Mouse (Mus musculus): ENCODE data around the gene Gm45234. TPM values are rescaled to one million over a fixed set of nuclear protein-coding genes. Genes with fewer than 3 reads are reported as not detected.

Gm45234 gene
- polyA plus RNA-seq, 1 experiment from 2014 or later = not detected

- 91% methylated on average over 2 of the region's 2 CpGs for whole genome bisulfite sequencing
- H3K4me1 ChIP-seq (replicated peaks) = peaks cover 16% of the 10 kb centered on the region
- no peak overlapping the region for H3K9ac ChIP-seq
- peaks cover 76% of the 10 kb centered on the region for H3K36me3 ChIP-seq
- no peak overlapping the region for H3K4me3 ChIP-seq
- H3K27ac ChIP-seq (ENCODE audit: poor library complexity, severe bottlenecking) = no peak overlapping the region
- no peak for ATAC-seq (ENCODE audit: insufficient number of reproducible peaks, low FRiP score)
- no peak overlapping the region for H3K4me2 ChIP-seq
- H3K9me3 ChIP-seq (replicated peaks) = no peaks in the 10 kb centered on the region
- no peaks in the 10 kb centered on the region for H3K27me3 ChIP-seq (replicated peaks)
These were observed 51.4 kb downstream of the Gm45234 start for GRCm38 (mm10) chr6:124704417-124704816.

GRCm38 (mm10) chr6:124703789-124704188 lies 52.0 kb downstream of the Gm45234 start:
- Histone ChIP-seq H3K4me1 (replicated peaks) (peaks cover 14% of the 10 kb centered on the region), H3K36me3 (peaks cover 80% of the 10 kb centered on the region), H3K27me3 (replicated peaks) (no peaks in the 10 kb centered on the region), H3K9me3 (replicated peaks) (no peaks in the 10 kb centered on the region), H3K9ac (no peak overlapping the region), H3K4me2 (no peak overlapping the region), H3K27ac (ENCODE audit: poor library complexity, severe bottlenecking) (no peak overlapping the region), H3K4me3 (no peak overlapping the region)
- WGBS = 54% methylated on average over 7 of the region's 7 CpGs
- ATAC-seq (ENCODE audit: insufficient number of reproducible peaks, low FRiP score) = no peak

- peaks cover 79% of the 10 kb centered on the region for H3K36me3 ChIP-seq
- 0 out of 2 replicates have a peak, but pooled peaks have one; percentile 16 for ATAC-seq (ENCODE audit: insufficient number of reproducible peaks, low FRiP score)
- no peak overlapping the region for H3K4me2 ChIP-seq
- H3K4me1 ChIP-seq (replicated peaks) = peaks cover 14% of the 10 kb centered on the region
- H3K9ac ChIP-seq = no peak overlapping the region
- 53% methylated on average over 3 of the region's 3 CpGs for WGBS
- no peak overlapping the region for H3K27ac ChIP-seq (ENCODE audit: poor library complexity, severe bottlenecking)
- H3K27me3 ChIP-seq (replicated peaks) = no peaks in the 10 kb centered on the region
- no peak overlapping the region for H3K4me3 ChIP-seq
- H3K9me3 ChIP-seq (replicated peaks) = no peaks in the 10 kb centered on the region
These were observed 53.1 kb downstream of the Gm45234 start for GRCm38 (mm10) chr6:124702784-124703103.

- 0 out of 2 replicates have a peak, but pooled peaks have one; percentile 2 for ATAC-seq (ENCODE audit: insufficient number of reproducible peaks, low FRiP score)
- no peak overlapping the region for H3K4me3 ChIP-seq
- H3K4me1 ChIP-seq (replicated peaks) = peaks cover 14% of the 10 kb centered on the region
- H3K9ac ChIP-seq = no peak overlapping the region
- H3K27me3 ChIP-seq (replicated peaks) = no peaks in the 10 kb centered on the region
- H3K27ac ChIP-seq (ENCODE audit: poor library complexity, severe bottlenecking) = no peak overlapping the region
- H3K9me3 ChIP-seq (replicated peaks) = no peaks in the 10 kb centered on the region
- H3K4me2 ChIP-seq = no peak overlapping the region
- peaks cover 75% of the 10 kb centered on the region for H3K36me3 ChIP-seq
- whole genome bisulfite sequencing = 90% methylated on average over 17 of the region's 17 CpGs
These were observed 53.6 kb downstream of the Gm45234 start for GRCm38 (mm10) chr6:124702102-124702783.

- no peak overlapping the region for H3K27ac ChIP-seq (ENCODE audit: poor library complexity, severe bottlenecking)
- peaks cover 17% of the 10 kb centered on the region for H3K4me1 ChIP-seq (replicated peaks)
- no peak for ATAC-seq (ENCODE audit: insufficient number of reproducible peaks, low FRiP score)
- WGBS = 73% methylated on average over 8 of the region's 8 CpGs
- H3K36me3 ChIP-seq = peaks cover 74% of the 10 kb centered on the region
- H3K9ac ChIP-seq = no peak overlapping the region
- H3K27me3 ChIP-seq (replicated peaks) = no peaks in the 10 kb centered on the region
- no peaks in the 10 kb centered on the region for H3K9me3 ChIP-seq (replicated peaks)
- H3K4me2 ChIP-seq = no peak overlapping the region
- H3K4me3 ChIP-seq = no peak overlapping the region
These were observed 54.5 kb downstream of the Gm45234 start for GRCm38 (mm10) chr6:124701338-124701737.

- H3K9me3 ChIP-seq (replicated peaks) = no peaks in the 10 kb centered on the region
- no peak overlapping the region for H3K4me2 ChIP-seq
- H3K36me3 ChIP-seq = peaks cover 63% of the 10 kb centered on the region
- H3K4me3 ChIP-seq = no peak overlapping the region
- 81% methylated on average over 11 of the region's 11 CpGs for WGBS
- no peak overlapping the region for H3K27ac ChIP-seq (ENCODE audit: poor library complexity, severe bottlenecking)
- ATAC-seq (ENCODE audit: insufficient number of reproducible peaks, low FRiP score) = no peak
- no peak overlapping the region for H3K9ac ChIP-seq
- H3K27me3 ChIP-seq (replicated peaks) = no peaks in the 10 kb centered on the region
- peaks cover 14% of the 10 kb centered on the region for H3K4me1 ChIP-seq (replicated peaks)
These were observed 55.7 kb downstream of the Gm45234 start for GRCm38 (mm10) chr6:124699962-124700610.

GRCm38 (mm10) chr6:124699366-124699765 lies 56.5 kb downstream of the Gm45234 start:
- H3K4me2 ChIP-seq = no peak overlapping the region
- 85% methylated on average over 4 of the region's 4 CpGs for WGBS
- H3K4me3 ChIP-seq = no peak overlapping the region

GRCm38 (mm10) chr6:124698751-124699150 lies 57.1 kb downstream of the Gm45234 start:
- Histone ChIP-seq H3K27ac (ENCODE audit: poor library complexity, severe bottlenecking) (no peak overlapping the region), H3K36me3 (peaks cover 50% of the 10 kb centered on the region), H3K4me2 (no peak overlapping the region), H3K27me3 (replicated peaks) (no peaks in the 10 kb centered on the region), H3K9me3 (replicated peaks) (no peaks in the 10 kb centered on the region), H3K9ac (no peak overlapping the region), H3K4me1 (replicated peaks) (peaks cover 21% of the 10 kb centered on the region), H3K4me3 (no peak overlapping the region)
- WGBS = 86% methylated on average over 6 of the region's 6 CpGs
- no peak for ATAC-seq (ENCODE audit: insufficient number of reproducible peaks, low FRiP score)

More at GRCm38 (mm10) chr6:124699366-124699765, 56.5 kb downstream of the Gm45234 start:
- ATAC-seq (ENCODE audit: insufficient number of reproducible peaks, low FRiP score) = no peak
- Histone ChIP-seq H3K27me3 (replicated peaks) (no peaks in the 10 kb centered on the region), H3K36me3 (peaks cover 56% of the 10 kb centered on the region), H3K9me3 (replicated peaks) (no peaks in the 10 kb centered on the region), H3K4me1 (replicated peaks) (peaks cover 15% of the 10 kb centered on the region), H3K27ac (ENCODE audit: poor library complexity, severe bottlenecking) (no peak overlapping the region), H3K9ac (no peak overlapping the region)

- Histone ChIP-seq H3K27me3 (replicated peaks) (no peaks in the 10 kb centered on the region), H3K9ac (no peak overlapping the region), H3K4me1 (replicated peaks) (peaks cover 21% of the 10 kb centered on the region), H3K4me3 (no peak overlapping the region), H3K36me3 (peaks cover 29% of the 10 kb centered on the region), H3K27ac (ENCODE audit: poor library complexity, severe bottlenecking) (no peak overlapping the region), H3K4me2 (no peak overlapping the region), H3K9me3 (replicated peaks) (no peaks in the 10 kb centered on the region)
- 79% methylated on average over 7 of the region's 7 CpGs for WGBS
- ATAC-seq (ENCODE audit: insufficient number of reproducible peaks, low FRiP score) = no peak
These were observed 59.2 kb downstream of the Gm45234 start for GRCm38 (mm10) chr6:124696441-124697150.

- H3K4me2 ChIP-seq = no peak overlapping the region
These were observed 61.5 kb downstream of the Gm45234 start for GRCm38 (mm10) chr6:124694166-124694955.

More at GRCm38 (mm10) chr6:124694166-124694955, 61.5 kb downstream of the Gm45234 start:
- H3K9ac ChIP-seq = no peak overlapping the region
- H3K9me3 ChIP-seq (replicated peaks) = no peaks in the 10 kb centered on the region
- no peak overlapping the region for H3K4me3 ChIP-seq
- H3K4me1 ChIP-seq (replicated peaks) = peaks cover 10% of the 10 kb centered on the region; the same call in 1 of the 2 replicates
- H3K36me3 ChIP-seq = peaks cover 13% of the 10 kb centered on the region
- 78% methylated on average over 15 of the region's 15 CpGs for WGBS
- H3K27ac ChIP-seq (ENCODE audit: poor library complexity, severe bottlenecking) = no peak overlapping the region
- no peak; the same call in 1 of the 2 replicates for ATAC-seq (ENCODE audit: insufficient number of reproducible peaks, low FRiP score)
- H3K27me3 ChIP-seq (replicated peaks) = no peaks in the 10 kb centered on the region
